Mouse (Mus musculus) left cerebral cortex, postnatal 4 days (tissue): Measurements from ENCODE around the gene Fmo6. TPM values are rescaled to one million over a fixed set of nuclear protein-coding genes. Genes with fewer than 3 reads are reported as not detected.

Source experiments
- DNase-seq: peaks from one replicate; pipeline ENCODE4 v3.0.0-alpha.2; 2022
- intact Hi-C: fragments of 180-260 bp; cut with DNase I; formaldehyde crosslinking; loops from one replicate; pipeline ENCODE4 v1.15.1; 2025
- total RNA-seq, 2 experiments: library from RNA; stranded (reverse); gene quantifications; 2 replicates each; pipeline ENCODE4 v1.2.3; 2021

Gene Fmo6
- total RNA-seq, 2 experiments from 2014 or later = not detected

GRCm38 (mm10) chr1:162916661-162917060, 20.7 kb downstream of the Fmo6 start:
- DNase-seq = no peak
- intact Hi-C loops = no loop called here

- no peak for DNase-seq
- intact Hi-C loops = no loop called here
Measured at GRCm38 (mm10) chr1:162914932-162915556, 22.3 kb downstream of the Fmo6 start.

GRCm38 (mm10) chr1:162912085-162912484, 25.2 kb downstream of the Fmo6 start:
- intact Hi-C loops = no loop called here

GRCm38 (mm10) chr1:162901879-162902278, 35.4 kb downstream of the Fmo6 start:
- intact Hi-C loops = no loop called here
- peak; percentile 32 for DNase-seq

More at GRCm38 (mm10) chr1:162912085-162912484, 25.2 kb downstream of the Fmo6 start:
- DNase-seq = no peak

DNA sequence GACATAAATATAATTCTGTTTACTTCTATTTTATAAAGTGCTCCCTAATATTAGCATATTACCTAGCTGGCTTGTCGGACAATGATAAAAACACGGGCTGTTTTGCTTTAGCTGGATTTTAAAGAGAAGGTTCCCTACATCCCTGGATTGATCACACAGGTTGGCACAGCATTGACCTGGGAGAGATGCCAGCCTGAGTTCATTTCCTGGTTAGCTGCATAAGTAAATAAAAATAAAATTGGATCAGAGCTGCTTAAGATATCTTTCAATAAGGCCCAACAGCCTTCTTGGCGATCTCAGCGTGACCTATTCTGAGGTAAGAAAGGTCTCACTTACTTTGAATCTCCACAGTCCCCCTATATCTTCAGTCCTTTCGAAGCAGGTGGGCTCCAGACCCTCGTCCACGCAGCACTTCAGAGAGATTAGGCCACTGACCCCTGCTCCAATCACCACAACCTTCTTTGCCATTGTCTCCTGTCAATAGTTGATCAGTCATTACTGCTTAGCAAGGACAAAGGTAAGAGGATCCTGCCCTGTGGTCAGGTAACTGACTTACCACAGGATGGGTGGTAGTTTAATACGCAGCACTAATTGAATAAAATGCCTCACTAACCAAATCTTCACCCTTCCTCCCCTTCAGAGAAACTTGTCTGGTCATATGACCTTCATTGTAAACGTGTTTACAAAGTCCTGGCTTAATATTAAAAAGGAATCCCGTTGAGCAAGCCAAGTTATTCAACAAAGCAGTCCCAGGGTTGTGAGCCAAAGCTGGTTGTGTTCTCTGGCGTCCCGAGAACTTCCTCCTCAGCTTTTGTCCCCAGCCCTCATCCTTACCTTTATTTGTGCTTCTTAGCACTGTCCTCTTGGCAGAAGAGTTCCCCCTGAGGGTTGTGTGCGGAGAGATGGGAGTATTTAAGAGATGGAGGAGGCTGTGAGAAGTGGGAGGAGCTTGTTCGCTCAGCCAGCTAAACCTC, 39.2 kb downstream of the Fmo6 start, which contains the start of gene Fmo2:
Fmo2 (minus strand) TSS at position 889 of the 974 bp plus-strand sequence.
- no peak for DNase-seq
- intact Hi-C loops = loop anchor here (10.0 kb wide), 1 partner anchor 157 kb away; no protein-coding TSS in a partner anchor

DNA sequence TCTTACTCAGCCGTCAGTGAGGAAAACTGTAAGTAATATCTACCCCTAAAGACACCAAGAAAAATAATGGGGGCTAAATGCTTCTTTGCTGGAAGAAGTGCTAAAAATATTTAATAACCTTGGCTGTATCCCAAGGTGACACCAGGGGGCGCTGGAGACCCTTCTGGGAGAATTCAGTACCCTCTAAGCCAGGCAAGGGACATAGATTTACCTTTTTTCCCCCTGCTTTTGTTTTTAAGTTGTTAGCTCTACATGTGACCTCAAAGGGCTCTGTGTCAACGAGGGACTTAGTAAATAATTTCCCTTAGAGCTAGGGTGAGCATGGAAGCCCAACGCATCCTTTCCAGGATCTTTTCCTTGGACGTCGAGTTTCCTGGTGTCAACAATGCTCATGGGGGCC, 41.4 kb downstream of the Fmo6 start:
- DNase-seq = peak; percentile 78
- intact Hi-C loops = loop anchor here (10.0 kb wide), 1 partner anchor 159 kb away; no protein-coding TSS in a partner anchor

DNA sequence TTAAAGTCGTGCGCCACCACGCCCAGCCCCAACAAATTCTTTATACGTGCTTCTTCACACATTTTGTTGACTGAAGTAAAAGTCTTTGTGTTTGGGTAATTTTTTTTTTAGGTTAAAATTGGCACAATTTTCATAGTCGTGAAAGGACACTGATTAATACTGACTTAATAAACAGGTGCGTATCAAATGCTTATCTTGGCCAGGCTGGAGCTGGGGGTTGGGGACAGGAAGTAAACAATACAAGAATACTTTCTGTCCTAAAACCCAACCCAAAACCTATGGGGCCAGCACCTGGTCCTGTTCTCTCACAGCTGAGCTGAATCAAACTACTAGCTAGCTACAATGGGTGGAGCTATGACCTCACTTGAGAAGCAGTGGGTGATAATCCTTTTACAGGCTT, 44.3 kb downstream of the Fmo6 start:
- DNase-seq = no peak
- intact Hi-C loops = loop anchor here (10.0 kb wide), 1 partner anchor 162 kb away; no protein-coding TSS in a partner anchor

DNA sequence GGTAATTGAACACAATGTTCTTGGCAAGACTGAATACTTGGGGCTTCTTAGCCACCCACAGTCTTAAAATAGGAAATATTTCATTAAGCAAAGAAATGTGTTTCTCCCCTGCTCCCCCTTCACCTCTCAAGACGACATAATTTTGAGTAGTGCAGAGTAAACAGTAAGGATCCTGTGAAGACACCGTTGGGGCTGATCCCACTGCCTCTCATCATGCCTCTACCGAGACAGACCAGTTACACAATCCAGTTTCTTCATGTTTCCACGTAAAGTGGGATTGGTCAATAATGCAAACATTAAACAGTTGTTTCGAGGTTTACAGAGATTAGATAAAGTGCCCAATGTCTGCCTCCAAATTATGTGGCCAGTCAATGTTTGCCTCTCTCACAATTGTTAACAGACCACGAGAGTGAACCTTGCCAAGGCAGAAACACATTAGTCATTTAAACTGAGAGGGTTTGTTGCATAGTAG, 45.3 kb downstream of the Fmo6 start:
- intact Hi-C loops = loop anchor here (10.0 kb wide), 1 partner anchor 163 kb away; no protein-coding TSS in a partner anchor
- no peak for DNase-seq

DNA sequence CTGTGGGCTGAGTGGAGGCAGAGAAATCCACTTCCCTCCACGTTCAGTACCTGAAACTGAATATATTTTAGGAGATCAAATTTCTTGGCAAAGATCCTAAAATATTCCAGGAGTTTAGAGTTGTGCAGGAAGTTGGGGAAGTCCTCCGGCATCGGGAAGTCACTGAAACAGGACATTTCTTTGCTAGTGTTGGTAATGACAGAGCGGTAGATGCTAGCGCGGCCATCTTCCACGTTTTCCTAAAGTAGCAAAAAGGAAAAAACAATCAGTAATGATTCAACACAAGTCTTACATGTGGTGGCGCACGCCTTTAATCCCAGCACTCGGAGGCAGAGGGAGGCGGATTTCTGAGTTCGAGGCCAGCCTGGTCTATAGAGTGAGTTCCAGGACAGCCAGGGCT, 48.7 kb downstream of the Fmo6 start:
- no peak for DNase-seq
- intact Hi-C loops = no loop called here

GRCm38 (mm10) chr1:162887644-162888043, 49.7 kb downstream of the Fmo6 start:
- no peak for DNase-seq
- intact Hi-C loops = no loop called here

GRCm38 (mm10) chr1:162886138-162886816, 51.0 kb downstream of the Fmo6 start:
- intact Hi-C loops = no loop called here
- no peak for DNase-seq

DNA sequence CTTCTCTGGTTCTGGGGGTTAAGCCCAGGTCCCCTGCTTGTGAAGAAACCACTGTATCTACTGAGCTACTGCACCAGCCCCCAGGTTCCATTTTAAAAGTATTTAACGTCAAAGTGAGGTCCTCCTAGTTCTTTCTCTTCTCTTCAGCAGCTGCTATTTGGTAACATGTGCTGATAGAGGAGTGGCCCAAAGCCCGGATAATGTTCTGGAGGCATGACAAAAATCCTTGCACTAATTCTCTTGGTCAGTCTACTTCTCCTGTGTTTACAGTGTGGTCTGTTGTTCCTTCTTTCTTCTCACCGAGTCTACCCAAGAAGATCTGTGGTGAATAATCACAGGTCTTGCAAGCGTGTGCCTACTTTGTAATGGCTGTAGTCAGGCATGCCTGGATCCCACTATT, 54.6 kb downstream of the Fmo6 start:
- no peak for DNase-seq
- intact Hi-C loops = no loop called here

- intact Hi-C loops = no loop called here
- peak; percentile 46 for DNase-seq
Measured at GRCm38 (mm10) chr1:162879595-162880369, 57.5 kb downstream of the Fmo6 start.

DNA sequence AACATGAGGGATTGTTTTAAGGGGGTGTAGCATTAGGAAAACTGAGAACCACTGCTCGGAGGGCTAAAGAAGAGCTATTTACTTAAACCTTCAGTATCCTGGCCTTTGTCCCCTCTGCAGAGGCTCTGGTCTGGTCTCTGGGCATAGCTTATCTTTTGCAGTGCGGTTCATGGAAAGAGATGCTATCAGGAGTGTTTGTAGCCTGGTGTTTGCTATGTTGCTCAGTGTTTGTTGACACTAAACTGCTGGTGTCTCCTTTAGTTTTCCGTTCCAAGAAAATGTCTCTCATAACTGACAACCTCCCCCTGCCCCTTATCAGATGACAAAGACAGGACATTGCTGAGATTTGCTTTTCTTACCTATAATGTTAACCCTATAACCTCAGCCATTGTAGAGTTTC, 62.2 kb downstream of the Fmo6 start:
- intact Hi-C loops = no loop called here
- DNase-seq = no peak

DNA sequence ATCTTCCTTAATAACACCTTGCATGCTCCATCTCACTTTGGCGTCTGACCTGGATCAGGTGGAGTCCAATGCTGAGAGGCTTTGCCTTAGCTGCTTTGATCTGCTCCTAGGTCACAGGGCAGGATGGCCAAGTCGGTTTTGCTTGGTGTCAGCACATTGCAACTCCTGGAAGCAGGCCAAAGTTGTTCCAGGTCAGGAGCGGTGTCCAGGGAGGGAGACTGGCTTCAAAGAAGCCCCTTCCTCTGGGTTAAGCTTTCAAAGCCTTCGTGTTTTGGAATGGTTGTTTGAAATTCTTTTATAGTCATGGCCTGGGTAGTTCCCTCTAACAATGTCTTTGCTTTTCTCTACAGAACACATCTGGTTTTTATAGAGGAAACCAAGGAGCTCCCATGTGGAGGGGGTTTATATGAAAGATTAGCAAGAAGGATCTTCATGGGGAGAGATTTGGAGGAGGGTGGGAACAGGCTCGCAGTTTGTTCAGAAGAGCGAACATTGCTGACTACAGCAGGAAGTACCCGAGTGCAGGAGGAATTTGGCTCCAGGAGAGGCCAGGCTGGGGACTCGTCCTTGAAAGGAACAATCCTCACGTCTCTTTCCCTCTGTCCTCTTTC, 65.5 kb downstream of the Fmo6 start:
- intact Hi-C loops = no loop called here

DNA sequence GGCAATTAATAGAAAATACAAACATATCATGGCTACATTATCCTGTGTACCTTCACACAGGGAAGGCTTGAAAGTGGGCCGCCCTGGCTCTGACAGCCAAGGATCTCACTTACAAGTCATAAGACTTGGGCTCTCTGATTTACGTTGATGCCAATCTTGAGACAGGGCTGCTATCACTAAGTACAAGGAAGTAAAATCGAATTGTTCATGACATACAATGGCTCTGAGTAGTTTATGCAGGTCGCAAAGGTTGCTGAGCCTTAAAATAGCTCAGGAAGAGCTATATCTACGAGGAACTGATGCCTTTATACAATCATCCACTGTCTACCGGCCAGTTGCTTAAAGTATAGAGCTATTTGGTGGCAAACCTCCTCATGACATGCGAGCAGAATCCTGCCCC, 66.3 kb downstream of the Fmo6 start:
- no peak for DNase-seq
- intact Hi-C loops = no loop called here

More for the DNA sequence above, 65.5 kb downstream of the Fmo6 start:
- DNase-seq = no peak

DNA sequence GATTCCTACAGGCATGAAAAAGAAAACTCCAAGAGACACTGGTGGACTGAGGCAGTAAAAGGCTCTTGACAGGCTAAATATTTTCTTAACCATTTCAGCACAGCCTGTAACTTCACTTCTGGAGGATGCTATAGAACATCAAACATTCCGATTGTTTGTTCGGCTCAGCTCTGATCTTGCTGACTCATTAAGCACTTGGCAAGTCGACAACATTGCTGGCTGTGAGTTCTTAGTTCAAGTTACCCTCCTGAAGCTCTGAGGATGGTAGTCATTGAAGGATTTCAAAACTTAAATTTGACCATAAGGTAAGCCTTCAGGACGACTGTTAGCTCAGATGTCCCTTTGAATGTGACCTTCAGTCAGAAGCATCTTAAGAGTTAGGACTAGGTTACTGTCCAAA, 69.9 kb downstream of the Fmo6 start:
- DNase-seq = no peak
- intact Hi-C loops = no loop called here
